Mouse (Mus musculus): ENCODE measurements at regions not wholly inside any gene's neighbourhood (a gene's known extent, or its start where the extent isn't known, plus 50 kb on each side); places are given as distances from the start of the nearest gene placed in this dataset.
A peak's percentile ranks its signal among the peaks of the same experiment; 100 is the strongest.

DNA sequence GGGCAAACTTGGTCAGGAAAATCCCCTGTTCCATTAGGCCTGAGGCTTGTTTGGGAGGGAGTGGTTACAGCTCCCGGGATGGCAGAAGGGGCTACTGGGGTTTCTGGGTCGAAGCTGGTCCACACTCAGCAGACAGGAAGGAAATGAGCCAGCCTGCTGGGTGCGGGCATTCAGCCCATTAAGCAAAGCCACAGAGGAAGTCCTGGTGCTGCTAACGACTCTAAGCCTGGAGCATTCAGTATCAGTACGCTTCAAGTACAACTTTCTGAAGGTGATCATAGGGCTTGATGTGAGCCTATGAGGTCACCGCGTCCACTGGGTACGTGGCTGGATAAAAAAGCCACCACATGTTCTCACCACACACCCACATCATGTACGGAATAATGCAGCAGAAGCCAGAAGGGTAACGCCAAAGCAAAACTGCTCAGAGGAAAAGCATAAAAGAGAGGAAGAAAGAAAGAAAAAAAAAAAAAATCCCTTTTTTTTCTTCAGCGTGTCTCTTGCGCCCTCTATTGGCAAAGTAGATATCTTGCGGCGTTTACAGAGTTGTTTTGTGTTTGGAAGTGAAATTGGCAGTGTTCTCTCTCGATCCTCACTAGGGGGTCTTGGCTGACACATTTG is 149.4 kb upstream of the Ctso start:
- TF ChIP-seq CTCF (IDR thresholded peaks at IDR 0.05; ENCODE audit: borderline replicate concordance, insufficient read depth, low read depth, low read length), result peak; percentile 37; the same call in 1 of the 2 replicates
- TF ChIP-seq POLR2A (IDR thresholded peaks at IDR 0.05; ENCODE audit: borderline replicate concordance, insufficient read depth, low read length), result no peak
